Mouse (Mus musculus) embryonic facial prominence, embryonic 14.5 days (tissue): ENCODE measurements around the gene Mapkap1. TPM values are rescaled to one million over a fixed set of nuclear protein-coding genes. Genes with fewer than 3 reads are reported as not detected.

Experiments
- ATAC-seq: fragments of 200-750 bp; cut with Nextera tagmentation; 2 replicates; pipeline ENCODE4 v1.8.0; 2017; ENCODE audit warnings: low read depth, moderate number of reproducible peaks, moderate TSS enrichment
- DNase-seq: peaks from one replicate; pipeline ENCODE4 v3.0.0-alpha.2; 2015; ENCODE audit warnings: low spot score
- H3K27ac ChIP-seq: fragments of 300-500 bp; sonication (generic); replicated peaks from 2 replicates; pipeline ENCODE4 v1.5.1; 2014; ENCODE audit warnings: low read depth, mild to moderate bottlenecking, low read length, moderate library complexity
- H3K27me3 ChIP-seq: fragments of 300-500 bp; sonication (generic); replicated peaks from 2 replicates; pipeline ENCODE4 v1.6.1; 2014; ENCODE audit warnings: low read length; ENCODE audit not compliant: control insufficient read depth, insufficient read depth
- H3K36me3 ChIP-seq: fragments of 300-500 bp; sonication (generic); 2 replicates; pipeline ENCODE4 v1.6.1; 2014; ENCODE audit warnings: low read length, mixed read lengths; ENCODE audit not compliant: control insufficient read depth, insufficient read depth
- H3K4me1 ChIP-seq: fragments of 300-500 bp; sonication (generic); 2 replicates; pipeline ENCODE4 v1.6.1; 2014; ENCODE audit warnings: antibody characterized with exemption, low read length; ENCODE audit not compliant: control insufficient read depth, insufficient read depth
- H3K4me2 ChIP-seq: fragments of 300-500 bp; sonication (generic); 2 replicates; pipeline ENCODE4 v1.6.1; 2014; ENCODE audit warnings: low read depth, mild to moderate bottlenecking, low read length, moderate library complexity, mixed read lengths
- H3K4me3 ChIP-seq: fragments of 300-500 bp; sonication (generic); 2 replicates; pipeline ENCODE4 v1.5.1; 2014; ENCODE audit warnings: low read depth, mild to moderate bottlenecking, low read length
- H3K9ac ChIP-seq: fragments of 300-500 bp; sonication (generic); 2 replicates; pipeline ENCODE4 v1.6.1; 2014; ENCODE audit warnings: low read depth, mild to moderate bottlenecking, low read length, moderate library complexity, mixed read lengths
- H3K9me3 ChIP-seq: fragments of 300-500 bp; sonication (generic); 2 replicates; pipeline ENCODE4 v1.6.1; 2016; ENCODE audit warnings: low read length; ENCODE audit not compliant: control insufficient read depth
- WGBS: fragments of 180-500 bp; shearing (Covaris S2); extraction: QIAGEN DNeasy Blood & Tissue Kit; methylation state at CpG from one replicate; pipeline ENCODE4 v1.1.7; 2014; 5-methylcytosine and 5-hydroxymethylcytosine counted together
- polyA plus RNA-seq: library from polyadenylated mRNA; unstranded; fragments of >200 nt; fragmentation: Nextera tagmentation; extraction: Ambion mirVana; gene quantifications from 2 replicates; pipeline ENCODE4 v1.2.1, GENCODE M21; 2014

Gene Mapkap1
- polyA plus RNA-seq, 1 experiment from 2014 or later, result 88.0 TPM

DNA sequence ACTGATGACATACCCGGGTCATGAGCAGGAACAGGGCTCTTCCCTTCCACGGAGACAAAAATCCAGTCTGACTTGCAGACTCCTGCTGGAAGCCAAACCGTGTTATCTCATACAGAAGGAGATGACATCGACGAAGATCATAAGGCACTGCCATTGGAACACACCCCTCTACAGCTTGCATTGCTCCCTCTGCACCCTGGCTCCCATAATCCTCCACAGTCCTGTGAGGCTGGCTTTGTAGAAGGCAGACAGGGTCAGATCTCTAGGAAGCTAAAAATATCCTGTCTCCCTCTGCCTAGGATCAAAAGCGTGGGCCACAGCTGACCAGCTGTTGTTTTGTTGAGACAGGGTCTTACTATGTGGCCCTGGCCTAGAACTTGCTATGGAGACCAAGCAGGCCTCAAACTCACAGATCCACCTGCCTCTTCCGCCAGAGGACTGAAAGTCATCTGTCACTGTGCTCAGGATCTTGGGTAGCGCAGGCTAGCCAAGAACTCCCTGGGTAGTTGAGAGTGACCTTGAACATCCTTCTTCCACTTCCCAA is 262.7 kb downstream of the Mapkap1 start:
- 52% methylated on average over 8 of the region's 8 CpGs for WGBS
- H3K4me2 ChIP-seq, result no peak overlapping the region
- DNase-seq (no peak), ATAC-seq (peak; percentile 9; the same call in 1 of the 2 replicates)
- no peak overlapping the region for H3K27ac ChIP-seq
- H3K9ac ChIP-seq, result no peak overlapping the region
- peaks cover 8% of the 10 kb centered on the region; the same call in 1 of the 2 replicates for H3K4me1 ChIP-seq
- H3K9me3 ChIP-seq, result no peaks in the 10 kb centered on the region
- H3K36me3 ChIP-seq, result no peaks in the 10 kb centered on the region
- no peak overlapping the region for H3K4me3 ChIP-seq
- no peaks in the 10 kb centered on the region for H3K27me3 ChIP-seq

- WGBS, result 74% methylated on average over 6 of the region's 6 CpGs
- DNase-seq, result no peak
- ATAC-seq, result no peak
- no peaks in the 10 kb centered on the region for H3K9me3 ChIP-seq
- H3K27ac ChIP-seq, result no peak overlapping the region
- H3K4me1 ChIP-seq, result peaks cover 8% of the 10 kb centered on the region; the same call in 1 of the 2 replicates
- H3K36me3 ChIP-seq, result peaks cover 9% of the 10 kb centered on the region
- no peak overlapping the region for H3K4me3 ChIP-seq
- H3K27me3 ChIP-seq, result no peaks in the 10 kb centered on the region
- no peak overlapping the region for H3K9ac ChIP-seq
- H3K4me2 ChIP-seq, result no peak overlapping the region
Measured at GRCm38 (mm10) chr2:34670470-34670869, 263.9 kb downstream of the Mapkap1 start.

GRCm38 (mm10) chr2:34671385-34672026 is 264.9 kb downstream of the Mapkap1 start:
- H3K4me1 ChIP-seq, result peaks cover 8% of the 10 kb centered on the region; the same call in 1 of the 2 replicates
- peak overlapping the region; percentile 66 for H3K4me2 ChIP-seq
- no peaks in the 10 kb centered on the region for H3K27me3 ChIP-seq
- H3K9ac ChIP-seq, result peak overlapping the region; percentile 69
- H3K27ac ChIP-seq, result no peak overlapping the region; the same call in 1 of the 2 replicates
- DNase-seq (peak; percentile 86), ATAC-seq (peak; percentile 61)
- H3K9me3 ChIP-seq, result no peaks in the 10 kb centered on the region
- H3K36me3 ChIP-seq, result peaks cover 19% of the 10 kb centered on the region
- 36% methylated on average over 29 of the region's 31 CpGs for WGBS
- peak overlapping the region; percentile 41 for H3K4me3 ChIP-seq

DNA sequence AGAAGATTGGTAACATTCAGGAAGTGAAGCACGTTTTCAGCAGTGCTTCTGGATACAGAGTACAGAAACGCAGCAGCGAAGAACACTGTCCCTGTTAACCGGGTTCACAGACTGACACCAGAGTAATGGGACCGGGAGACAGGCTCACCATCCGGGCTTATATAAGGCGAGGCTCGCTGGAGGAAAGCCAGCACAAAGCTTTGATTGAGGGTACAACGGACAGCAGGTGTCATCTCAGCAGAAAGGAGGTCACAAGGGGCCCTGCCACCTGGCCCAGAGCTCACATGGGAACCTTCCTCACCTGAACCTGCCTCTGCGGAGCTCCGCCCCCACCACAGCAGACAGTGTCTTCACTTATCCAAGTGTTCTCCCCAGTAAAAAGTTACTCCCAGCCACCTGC is 267.3 kb downstream of the Mapkap1 start:
- Histone ChIP-seq H3K36me3 (peaks cover 39% of the 10 kb centered on the region), H3K4me3 (no peak overlapping the region), H3K9me3 (no peaks in the 10 kb centered on the region), H3K9ac (no peak overlapping the region), H3K4me1 (peaks cover under 1% of the 10 kb centered on the region; the same call in 1 of the 2 replicates), H3K4me2 (no peak overlapping the region), H3K27me3 (no peaks in the 10 kb centered on the region), H3K27ac (no peak overlapping the region)
- DNase-seq (no peak), ATAC-seq (no peak)
- WGBS, result 88% methylated on average over 9 of the region's 11 CpGs

Other genes starting within 250 kb of the Mapkap1 start
- gene Pbx3, start 33.6 kb upstream of the Mapkap1 start, polyA plus RNA-seq, result 27.1 and 28.3 TPM in 2 replicates